Mouse (Mus musculus) spleen, postnatal 10 days (tissue): ENCODE results near the gene Gna15.

Experiments used
- DNase-seq, 2 experiments: peaks; one replicate each; pipeline ENCODE4 v3.0.0; 2021 to 2022; ENCODE audit warnings: low spot score in 2 of 2

Gene Gna15

GRCm38 (mm10) chr10:81467670-81468235 is 56.3 kb downstream of the Gna15 start:
- DNase-seq = no peak

- DNase-seq = peak in 1 of 2 experiments; percentile 17
These were observed 57.1 kb downstream of the Gna15 start for GRCm38 (mm10) chr10:81466881-81467280.

- DNase-seq = peak in 1 of 2 experiments; percentile 17
These were observed 58.0 kb downstream of the Gna15 start for GRCm38 (mm10) chr10:81466066-81466465.

- peak in 1 of 2 experiments; percentile 24 for DNase-seq
These were observed 58.8 kb downstream of the Gna15 start for GRCm38 (mm10) chr10:81465265-81465645.

GRCm38 (mm10) chr10:81464405-81465264 is 59.4 kb downstream of the Gna15 start:
- DNase-seq = peak in 1 of 2 experiments; percentile 70

- no peak for DNase-seq
These were observed 60.5 kb downstream of the Gna15 start for GRCm38 (mm10) chr10:81463531-81463930.

GRCm38 (mm10) chr10:81462917-81463316 is 61.1 kb downstream of the Gna15 start:
- no peak for DNase-seq

GRCm38 (mm10) chr10:81462415-81462804 is 61.6 kb downstream of the Gna15 start:
- peak in 1 of 2 experiments; percentile 29 for DNase-seq

- DNase-seq = peak in 1 of 2 experiments; percentile 15
These were observed 62.2 kb downstream of the Gna15 start for GRCm38 (mm10) chr10:81461673-81462414.

- no peak for DNase-seq
These were observed 63.1 kb downstream of the Gna15 start for GRCm38 (mm10) chr10:81460951-81461350.

GRCm38 (mm10) chr10:81460471-81460870 is 63.6 kb downstream of the Gna15 start:
- DNase-seq = no peak

- no peak for DNase-seq
These were observed 64.6 kb downstream of the Gna15 start for GRCm38 (mm10) chr10:81459399-81459798.

- DNase-seq = no peak
These were observed 65.8 kb downstream of the Gna15 start for GRCm38 (mm10) chr10:81458267-81458666.

GRCm38 (mm10) chr10:81457624-81458023 is 66.4 kb downstream of the Gna15 start:
- no peak for DNase-seq

- DNase-seq = no peak
These were observed 67.0 kb downstream of the Gna15 start for GRCm38 (mm10) chr10:81456983-81457563.

GRCm38 (mm10) chr10:81455181-81455895 is 68.7 kb downstream of the Gna15 start, which contains the start of gene Nfic:
Gene Nfic, minus strand, starts transcription at chr10:81455635.
- no peak for DNase-seq

- DNase-seq = no peak
These were observed 69.9 kb downstream of the Gna15 start for GRCm38 (mm10) chr10:81454106-81454505.

- no peak for DNase-seq
These were observed 71.1 kb downstream of the Gna15 start for GRCm38 (mm10) chr10:81452947-81453288.
